Mouse (Mus musculus): ENCODE measurements at regions not wholly inside any gene's neighbourhood (a gene's known extent, or its start where the extent isn't known, plus 50 kb on each side); places are given as distances from the start of the nearest gene placed in this dataset. TPM values are rescaled to one million over a fixed set of nuclear protein-coding genes. Genes with fewer than 3 reads are reported as not detected.

DNA sequence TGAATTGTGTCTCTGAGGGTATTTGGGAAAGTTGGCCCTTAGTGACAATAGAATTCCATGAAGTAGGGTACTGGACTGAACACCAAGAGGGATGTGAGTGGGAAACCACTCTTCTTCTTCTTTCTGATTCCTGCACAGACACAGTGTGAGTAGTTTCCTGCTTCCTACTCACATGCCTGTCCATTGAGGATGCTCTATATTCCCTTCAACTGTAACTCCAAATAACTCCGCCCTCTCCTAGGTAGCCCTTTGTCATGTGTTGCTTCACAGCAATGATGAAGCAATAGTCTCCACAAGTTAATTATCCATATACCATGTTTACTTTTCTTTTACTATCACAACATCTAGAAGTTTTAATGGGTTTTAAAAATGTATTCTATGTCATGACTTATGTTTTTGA lies 132.7 kb upstream of the Tusc1 start:
- DNase-seq (ENCODE audit: low spot score in 2 of 2) = no peak

DNA sequence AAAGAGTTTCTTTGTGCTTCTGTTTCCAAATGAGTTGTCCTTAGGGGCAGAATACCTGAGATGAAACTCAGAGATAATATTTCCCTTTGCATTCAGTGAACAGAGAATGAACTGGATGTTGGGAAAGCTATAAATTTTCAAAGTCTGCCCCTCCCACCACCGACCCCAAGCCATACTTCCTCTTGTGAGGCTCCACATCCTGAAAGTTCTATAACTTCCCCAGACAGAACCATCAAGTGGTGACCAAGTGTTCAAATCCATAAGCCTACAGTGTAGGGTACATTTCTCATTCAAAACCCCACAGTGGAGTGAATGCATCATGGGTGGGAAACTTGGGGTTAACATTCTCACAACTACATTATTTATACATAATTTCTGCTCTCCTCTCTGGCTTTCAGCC lies 132.1 kb upstream of the Tusc1 start:
- no peak for DNase-seq (ENCODE audit: low spot score in 2 of 2)

DNA sequence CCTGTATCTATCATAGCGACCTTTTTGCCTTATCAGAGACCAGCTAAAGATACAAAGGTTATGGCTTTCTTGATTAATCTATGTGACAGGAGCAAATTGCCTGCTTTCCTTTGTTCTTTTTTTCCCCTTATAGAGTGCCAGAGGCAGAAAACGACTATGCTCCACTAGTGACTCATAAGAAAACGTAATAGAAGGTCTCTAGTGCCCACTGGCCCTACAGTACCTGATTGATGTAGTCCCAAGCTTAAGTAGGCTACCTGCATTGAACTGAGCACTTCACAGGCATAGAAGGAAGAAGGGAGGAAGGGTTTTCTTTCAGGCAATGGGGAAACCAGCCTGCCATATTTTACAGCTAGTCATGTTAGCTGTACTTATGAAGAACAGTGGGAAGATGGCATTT lies 116.0 kb upstream of the Tusc1 start:
- no peak for DNase-seq (ENCODE audit: low spot score in 2 of 2)

DNA sequence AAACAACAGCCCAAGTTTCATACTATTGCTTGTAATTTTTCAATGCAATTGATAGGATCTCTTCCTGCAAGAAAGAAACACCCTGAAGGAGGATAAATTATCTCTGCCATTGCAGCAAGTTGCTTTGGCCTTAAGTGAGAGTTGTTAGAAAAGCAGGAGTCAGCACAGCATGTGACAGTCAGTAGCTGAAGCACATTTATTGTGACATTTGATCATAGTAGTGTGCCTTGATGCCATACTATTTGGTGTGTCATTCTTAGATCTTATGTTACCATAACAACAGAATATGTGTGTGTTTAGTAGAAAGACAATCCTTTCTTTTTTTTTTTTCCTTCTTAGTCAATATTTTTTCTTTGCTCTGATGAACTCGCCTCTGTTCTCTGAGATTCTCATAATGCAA lies 115.5 kb upstream of the Tusc1 start:
- no peak for DNase-seq (ENCODE audit: low spot score in 2 of 2)

DNA sequence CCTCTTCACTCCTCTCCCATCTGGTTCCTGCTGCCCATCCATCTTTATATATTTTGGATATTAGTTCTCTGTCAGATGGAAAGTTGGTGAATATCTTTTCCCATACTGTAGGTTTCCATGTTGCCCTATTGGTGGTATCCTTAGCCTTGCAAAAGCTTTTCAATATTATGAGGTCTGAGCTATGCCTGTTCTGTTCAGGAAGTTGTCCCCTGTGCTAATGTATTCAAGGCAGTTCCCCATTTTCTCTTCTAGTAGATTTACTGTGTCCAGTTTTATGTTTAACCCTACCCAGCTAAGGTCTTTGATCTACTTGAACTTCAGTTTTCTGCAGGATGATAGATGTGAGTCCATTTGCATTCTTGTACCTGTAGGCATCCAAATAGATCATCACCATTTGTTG lies 109.4 kb upstream of the Tusc1 start:
- DNase-seq (ENCODE audit: low spot score in 2 of 2) = no peak

DNA sequence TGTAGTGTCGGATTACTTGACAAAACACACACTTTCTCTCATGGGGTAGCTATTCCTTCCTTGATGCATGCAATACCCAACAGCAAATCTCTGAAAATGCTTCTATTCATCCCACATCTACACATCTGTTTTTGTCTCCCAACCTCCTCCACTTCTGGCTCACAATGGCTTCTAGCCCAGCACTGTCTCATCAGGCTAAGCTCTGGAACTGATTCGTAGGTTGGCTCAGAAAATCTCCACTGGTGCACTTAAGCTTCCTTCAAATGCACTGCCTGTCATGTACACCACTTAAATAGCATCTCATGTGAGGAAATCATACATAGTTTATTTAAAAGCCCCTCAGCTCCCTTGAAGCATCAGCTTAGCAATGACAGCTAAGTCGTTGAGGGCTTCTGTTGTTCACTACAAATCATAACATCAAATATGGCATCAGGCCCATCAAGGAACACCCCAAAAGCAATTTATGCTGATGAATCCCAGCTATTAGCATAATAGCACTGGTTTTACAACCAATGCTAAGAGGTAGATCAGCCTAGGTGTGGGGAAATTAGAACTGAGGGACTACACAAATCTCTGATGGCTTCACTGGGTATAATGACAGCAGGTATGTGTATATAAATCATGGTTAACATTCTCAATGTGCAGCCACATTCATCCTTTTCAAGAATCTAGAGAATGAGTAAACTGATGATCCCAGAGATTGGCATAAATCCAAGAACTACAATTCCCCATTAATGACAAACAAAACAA lies 103.5 kb upstream of the Tusc1 start:
- DNase-seq (ENCODE audit: low spot score in 2 of 2) = no peak

DNA sequence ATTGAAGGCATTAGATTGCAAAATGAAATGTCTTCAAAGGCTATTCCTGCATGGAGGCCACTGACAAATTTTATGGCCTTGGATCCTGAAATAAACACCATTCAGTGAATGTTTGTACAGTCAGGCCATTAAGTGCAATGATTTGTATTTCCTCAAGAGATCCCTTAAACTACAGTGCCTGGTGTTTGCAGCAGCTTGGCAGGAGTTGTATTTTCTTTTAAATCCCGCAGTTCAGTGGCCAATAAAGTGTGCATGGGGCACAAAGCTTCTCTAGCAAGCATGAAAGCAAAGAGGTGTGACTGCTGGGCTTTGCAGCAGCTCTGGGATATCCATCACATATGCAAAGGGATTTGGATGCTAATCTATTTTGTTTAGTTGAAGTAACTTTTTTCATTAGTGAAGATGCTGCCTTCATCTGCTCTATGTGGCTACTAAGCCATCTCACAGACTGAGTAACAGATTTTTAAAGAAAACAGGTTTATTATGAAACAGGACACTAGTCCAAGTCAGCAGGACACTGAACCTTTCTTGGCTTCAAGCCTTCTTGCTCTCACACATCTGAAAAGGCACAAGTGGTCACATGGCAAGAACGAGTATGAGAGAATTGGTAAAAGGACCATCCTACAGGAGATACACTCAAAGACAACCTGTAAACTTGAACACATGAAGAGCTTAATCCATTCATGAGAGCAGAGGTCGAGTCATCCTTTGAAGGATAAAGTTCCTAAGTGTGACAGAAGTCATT lies 102.2 kb upstream of the Tusc1 start:
- DNase-seq (ENCODE audit: low spot score in 2 of 2) = no peak

DNA sequence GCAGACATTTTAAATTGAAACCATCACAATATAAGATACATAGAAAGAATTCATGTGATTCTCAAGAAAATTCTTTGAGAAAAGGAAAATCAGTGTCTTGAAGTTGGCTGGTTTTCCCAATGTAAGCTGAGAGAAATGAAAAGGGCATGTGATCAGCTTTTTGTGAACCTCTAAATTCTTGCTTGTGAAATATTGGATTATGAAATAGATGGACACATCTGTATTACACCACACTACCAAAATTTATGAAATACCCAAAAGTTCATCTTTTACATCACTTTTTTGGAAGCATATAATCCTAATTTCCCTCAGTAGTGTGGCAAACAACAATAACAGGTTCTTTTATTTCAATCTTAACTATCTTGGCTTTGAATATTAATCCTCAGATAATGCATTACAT lies 77.4 kb upstream of the Tusc1 start:
- no peak for DNase-seq (ENCODE audit: low spot score in 2 of 2)

DNA sequence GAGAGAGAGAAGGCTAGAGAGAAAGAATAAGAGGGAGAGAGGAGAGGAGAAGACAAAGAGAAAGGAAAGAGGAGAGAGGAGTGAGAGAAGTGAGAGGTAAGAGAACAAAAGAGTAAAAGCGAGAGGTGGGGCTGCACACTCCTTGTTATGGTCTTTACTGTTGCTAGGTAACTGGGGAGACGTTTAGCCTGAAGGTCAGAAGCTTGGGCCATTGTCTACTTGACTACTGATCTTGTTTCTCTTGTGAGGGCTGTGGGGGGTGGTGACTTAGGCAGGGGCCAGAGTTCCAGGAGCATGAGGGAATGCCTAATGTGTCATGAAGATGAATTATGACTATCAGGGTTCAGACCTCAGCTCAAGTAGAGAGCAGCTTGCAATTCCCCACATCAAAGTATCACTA lies 71.6 kb upstream of the Tusc1 start:
- no peak for DNase-seq (ENCODE audit: low spot score in 2 of 2)

DNA sequence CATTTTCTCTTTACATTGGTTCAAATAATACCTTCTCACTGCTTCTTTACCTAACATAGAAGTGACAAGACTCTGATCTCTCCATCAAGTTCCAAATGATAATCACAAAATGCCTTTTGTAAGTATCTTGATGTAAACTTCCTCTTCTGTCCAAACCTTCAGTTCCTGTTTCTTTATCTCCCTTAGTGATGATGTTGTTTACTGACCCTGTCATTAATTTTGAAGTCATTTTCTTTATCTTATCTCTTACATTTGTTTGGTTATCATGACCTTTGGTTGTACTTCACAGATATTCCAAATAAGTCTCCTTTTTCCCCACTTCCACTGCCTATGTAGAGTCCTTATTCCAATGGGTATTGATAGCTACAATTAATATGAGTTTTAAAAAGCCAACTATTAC lies 65.3 kb upstream of the Tusc1 start:
- no peak for DNase-seq (ENCODE audit: low spot score in 2 of 2)

Small RNAs in the stretch of these regions (microRNA-seq; reads per million reads assigned to microRNA genes)
- not detected for gene Gm22619
